Comparison of ENCODE assay signal across 8 mouse cellular contexts in the genomic region with DNA sequence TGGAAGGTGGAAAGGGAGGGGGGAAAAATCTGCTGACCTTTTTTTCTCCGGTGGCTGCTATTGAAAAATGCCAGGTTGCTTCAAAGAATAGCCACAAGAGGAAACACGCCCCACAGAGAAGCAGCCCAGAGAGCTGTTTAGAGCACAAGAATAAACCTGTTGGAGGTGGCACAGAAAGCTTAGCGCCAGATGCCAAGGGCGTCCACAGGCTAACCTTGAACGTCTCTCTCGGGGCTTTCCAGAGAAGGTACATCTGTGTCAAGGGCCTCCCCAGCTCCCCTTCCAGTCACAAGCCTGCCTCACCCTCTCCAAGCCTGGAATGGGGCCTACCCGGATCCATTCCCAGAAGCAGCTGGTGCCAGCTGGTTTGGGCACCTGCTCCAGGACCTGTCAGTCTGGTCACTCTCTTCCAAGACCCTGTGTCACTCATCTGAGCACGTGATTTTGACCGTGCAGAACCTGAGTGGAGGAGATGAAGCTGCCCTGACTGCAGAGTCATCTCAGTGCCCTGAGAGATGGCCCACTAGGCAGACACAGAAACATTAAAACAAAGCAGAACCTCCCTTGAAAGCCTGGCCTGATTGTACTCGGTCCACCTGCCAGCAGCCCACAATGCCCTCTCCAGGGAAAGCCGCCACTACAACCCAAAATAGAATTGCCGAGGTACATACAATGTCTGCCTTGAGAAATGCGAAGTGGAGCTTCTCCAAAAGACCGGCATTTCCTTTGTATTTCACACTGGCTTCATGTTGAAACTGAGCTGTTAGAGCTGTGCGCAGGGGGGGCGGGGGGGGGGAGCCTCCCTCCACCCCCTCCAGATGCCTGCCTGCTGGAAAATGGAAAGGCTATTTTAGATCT. TPM values are rescaled to one million over a fixed set of nuclear protein-coding genes. Genes with fewer than 3 reads are reported as not detected.
DNase-seq lines count a peak whose midpoint lies in the region; ATAC-seq lines count a peak whose summit lies in the region.

No protein-coding gene starts in this region.

- WGBS in heart, embryonic 13.5 days = 12% methylated on average over 16 of the region's 16 CpGs
- WGBS in kidney, embryonic 16.5 days = 14% methylated on average over 16 of the region's 16 CpGs
- WGBS in liver, embryonic 15.5 days (ENCODE audit: insufficient replicate concordance) = 17% methylated on average over 16 of the region's 16 CpGs
- 14% methylated on average over 16 of the region's 16 CpGs for WGBS in neural tube, embryonic 13.5 days

- peak overlapping the region; percentile 100 for H3K27ac ChIP-seq in heart, embryonic 13.5 days (replicated peaks)
- H3K27ac ChIP-seq in kidney, embryonic 16.5 days (ENCODE audit: low read length) = peak overlapping the region; percentile 100
- peak overlapping the region; percentile 93 for H3K27ac ChIP-seq in liver, embryonic 15.5 days (replicated peaks)
- peak overlapping the region; percentile 100 for H3K27ac ChIP-seq in neural tube, embryonic 13.5 days (replicated peaks)

- ATAC-seq in heart, embryonic 13.5 days (ENCODE audit: extremely low read depth, insufficient number of reproducible peaks, low FRiP score, low TSS enrichment) = no peak
- ATAC-seq in kidney, embryonic 16.5 days (ENCODE audit: low FRiP score, low TSS enrichment) = no peak
- no peak for ATAC-seq in liver, embryonic 15.5 days (ENCODE audit: insufficient read depth)
- ATAC-seq in neural tube, embryonic 13.5 days (ENCODE audit: low read depth) = no peak

- peak; percentile 69 to 73 for DNase-seq in B cell, adult 2 months
- DNase-seq in adrenal gland, adult 18-20 months (ENCODE audit: low spot score in 2 of 2) = peak; percentile 54 to 58
- DNase-seq in fat pad, adult 2 months (ENCODE audit: extremely low read depth, low read depth, low spot score) = peak; percentile 96
- peak; percentile 46 to 65 for DNase-seq in thymus, postnatal 36 days

- H3K4me1 ChIP-seq in heart, embryonic 13.5 days = peaks cover 51% of the 10 kb centered on the region
- H3K4me1 ChIP-seq in kidney, embryonic 16.5 days (ENCODE audit: insufficient read depth, low read length) = peaks cover 33% of the 10 kb centered on the region
- H3K4me1 ChIP-seq in liver, embryonic 15.5 days (replicated peaks) = peaks cover 83% of the 10 kb centered on the region
- H3K4me1 ChIP-seq in neural tube, embryonic 13.5 days (replicated peaks) = peaks cover 53% of the 10 kb centered on the region

- H3K27me3 ChIP-seq in heart, embryonic 13.5 days (replicated peaks) = no peaks in the 10 kb centered on the region
- no peaks in the 10 kb centered on the region for H3K27me3 ChIP-seq in kidney, embryonic 16.5 days (ENCODE audit: insufficient read depth, low read length)
- H3K27me3 ChIP-seq in liver, embryonic 15.5 days = no peaks in the 10 kb centered on the region
- H3K27me3 ChIP-seq in neural tube, embryonic 13.5 days = no peaks in the 10 kb centered on the region

- H3K9ac ChIP-seq in heart, embryonic 13.5 days = peak overlapping the region; percentile 100
- H3K9ac ChIP-seq in kidney, embryonic 16.5 days (replicated peaks; ENCODE audit: low read length) = peak overlapping the region; percentile 100
- peak overlapping the region; percentile 92 for H3K9ac ChIP-seq in liver, embryonic 15.5 days
- H3K9ac ChIP-seq in neural tube, embryonic 13.5 days = peak overlapping the region; percentile 100

- peak overlapping the region; percentile 86 for H3K4me2 ChIP-seq in heart, embryonic 13.5 days
- peak overlapping the region; percentile 90 for H3K4me2 ChIP-seq in kidney, embryonic 16.5 days (replicated peaks; ENCODE audit: low read depth, low read length)
- peak overlapping the region; percentile 95 for H3K4me2 ChIP-seq in liver, embryonic 15.5 days
- H3K4me2 ChIP-seq in neural tube, embryonic 13.5 days = peak overlapping the region; percentile 85

- peak overlapping the region; percentile 79 for H3K4me3 ChIP-seq in heart, embryonic 13.5 days
- peak overlapping the region; percentile 92 for H3K4me3 ChIP-seq in kidney, embryonic 16.5 days (ENCODE audit: low read length)
- H3K4me3 ChIP-seq in liver, embryonic 15.5 days (replicated peaks) = peak overlapping the region; percentile 84
- peak overlapping the region; percentile 100 for H3K4me3 ChIP-seq in neural tube, embryonic 13.5 days

- peaks cover 17% of the 10 kb centered on the region for H3K36me3 ChIP-seq in heart, embryonic 13.5 days
- H3K36me3 ChIP-seq in kidney, embryonic 16.5 days (ENCODE audit: insufficient read depth, low read length) = peaks cover 9% of the 10 kb centered on the region
- peaks cover 7% of the 10 kb centered on the region for H3K36me3 ChIP-seq in liver, embryonic 15.5 days (replicated peaks)
- H3K36me3 ChIP-seq in neural tube, embryonic 13.5 days = peaks cover 8% of the 10 kb centered on the region

- H3K9me3 ChIP-seq in heart, embryonic 13.5 days = no peaks in the 10 kb centered on the region
- no peaks in the 10 kb centered on the region for H3K9me3 ChIP-seq in kidney, embryonic 16.5 days (ENCODE audit: low read length)
- H3K9me3 ChIP-seq in liver, embryonic 15.5 days (replicated peaks) = no peaks in the 10 kb centered on the region
- no peaks in the 10 kb centered on the region for H3K9me3 ChIP-seq in neural tube, embryonic 13.5 days

RNA-seq across cellular contexts. Expression of a gene that starts 1.6 kb away (rescaled TPM):
- total RNA-seq in adrenal gland, adult 18-20 months (2021) = 100 to 1,000 TPM; 118 to 119 TPM
- 6.5 and 7.5 TPM in 2 replicates for polyA plus RNA-seq in heart, embryonic 13.5 days (2015; fragmentation: Nextera tagmentation; extraction: Ambion mirVana)
- 11.5 and 12.1 TPM in 2 replicates for polyA plus RNA-seq in kidney, embryonic 16.5 days (2015; fragmentation: Nextera tagmentation; extraction: Ambion mirVana)
- polyA plus RNA-seq in liver, embryonic 15.5 days (2015; fragmentation: Nextera tagmentation; extraction: Ambion mirVana) = 3.8 and 4.0 TPM in 2 replicates
- 8.6 and 9.7 TPM in 2 replicates for polyA plus RNA-seq in neural tube, embryonic 13.5 days (2015; fragmentation: Nextera tagmentation; extraction: Ambion mirVana)
